Mouse (Mus musculus) liver, embryonic 11.5 days (tissue): Measurements from ENCODE around the gene Serpina3n. TPM values are rescaled to one million over a fixed set of nuclear protein-coding genes. Genes with fewer than 3 reads are reported as not detected.
"Not testable (repeated sequence)": the region's sequence is repeated elsewhere in the genome, so short reads cannot be mapped to it uniquely, and the experiment has no call there.

Experiments
- ATAC-seq: fragments of 200-750 bp; cut with Nextera tagmentation; replicated peaks from 2 replicates; pipeline ENCODE4 v1.8.0; 2017; ENCODE audit warnings: moderate number of reproducible peaks, mild to moderate bottlenecking, moderate TSS enrichment, moderate library complexity; ENCODE audit not compliant: low FRiP score
- DNase-seq: peaks from one replicate; pipeline ENCODE4 v3.0.0-alpha.2; 2017; ENCODE audit warnings: low spot score
- H3K27ac ChIP-seq: fragments of 300-500 bp; sonication (generic); 2 replicates; pipeline ENCODE4 v1.5.1; 2014; ENCODE audit warnings: mild to moderate bottlenecking, low read depth, low read length, control low read depth
- H3K27me3 ChIP-seq: fragments of 300-500 bp; sonication (generic); replicated peaks from 2 replicates; pipeline ENCODE4 v1.6.1; 2014; ENCODE audit warnings: low read length, mixed read lengths; ENCODE audit not compliant: control insufficient read depth, insufficient read depth
- H3K36me3 ChIP-seq: fragments of 300-500 bp; sonication (generic); 2 replicates; pipeline ENCODE4 v1.6.1; 2014; ENCODE audit warnings: mild to moderate bottlenecking, low read length, moderate library complexity, mixed read lengths; ENCODE audit not compliant: control insufficient read depth, insufficient read depth
- H3K4me1 ChIP-seq: fragments of 300-500 bp; sonication (generic); replicated peaks from 2 replicates; pipeline ENCODE4 v1.6.1; 2014; ENCODE audit warnings: low read length, mixed read lengths; ENCODE audit not compliant: control insufficient read depth, insufficient read depth
- H3K4me2 ChIP-seq: fragments of 300-500 bp; sonication (generic); 2 replicates; pipeline ENCODE4 v1.6.1; 2014; ENCODE audit warnings: mild to moderate bottlenecking, control low read depth, moderate library complexity
- H3K4me3 ChIP-seq: fragments of 300-500 bp; sonication (generic); 2 replicates; pipeline ENCODE4 v1.5.1; 2014; ENCODE audit warnings: low read depth, low read length, control low read depth
- H3K9ac ChIP-seq: fragments of 300-500 bp; sonication (generic); 2 replicates; pipeline ENCODE4 v1.6.1; 2014; ENCODE audit warnings: low read depth, low read length, control low read depth
- H3K9me3 ChIP-seq: fragments of 300-500 bp; sonication (generic); 2 replicates; pipeline ENCODE4 v1.6.1; 2016; ENCODE audit warnings: low read length, inconsistent platforms, mixed read lengths; ENCODE audit not compliant: control insufficient read depth
- WGBS: fragments of 180-500 bp; shearing (Covaris S2); extraction: QIAGEN DNeasy Blood & Tissue Kit; methylation state at CpG from one replicate; pipeline ENCODE4 v1.1.7; 2014; 5-methylcytosine and 5-hydroxymethylcytosine counted together
- polyA plus RNA-seq: library from polyadenylated mRNA; unstranded; fragments of >200 nt; fragmentation: Nextera tagmentation; extraction: Ambion mirVana; gene quantifications from 2 replicates; pipeline ENCODE4 v1.2.1, GENCODE M21; 2014

The Serpina3n gene
- not detected in 2 replicates for polyA plus RNA-seq

- ATAC-seq: no peak
- H3K4me3 ChIP-seq: no peak within 1 kb of the TSS
- 69% methylated on average over 4 of the region's 4 CpGs for whole genome bisulfite sequencing
- no peaks in the 10 kb centered on the region for H3K9me3 ChIP-seq
- H3K36me3 ChIP-seq: no peaks in the 10 kb centered on the region
- H3K4me2 ChIP-seq: no peak within 1 kb of the TSS
- H3K27me3 ChIP-seq: no peaks in the 10 kb centered on the region
- DNase-seq: no peak
- H3K9ac ChIP-seq: no peak within 1 kb of the TSS
- H3K27ac ChIP-seq: no peak within 1 kb of the TSS
- H3K4me1 ChIP-seq: no peaks in the 10 kb centered on the region
These were observed at the start of gene Serpina3n for GRCm38 (mm10) chr12:104406454-104406885. TSS of gene Serpina3n (plus strand) at chr12:104406729.

- Histone ChIP-seq H3K27me3 (no peaks in the 10 kb centered on the region), H3K9ac (no peak overlapping the region), H3K4me1 (no peaks in the 10 kb centered on the region), H3K9me3 (no peaks in the 10 kb centered on the region), H3K36me3 (no peaks in the 10 kb centered on the region), H3K4me3 (no peak overlapping the region), H3K4me2 (no peak overlapping the region), H3K27ac (no peak overlapping the region)
- 84% methylated on average over 3 of the region's 3 CpGs for WGBS
- ATAC-seq (no peak), DNase-seq (no peak)
These were observed 36.5 kb upstream of the Serpina3n start for GRCm38 (mm10) chr12:104369986-104370385.

GRCm38 (mm10) chr12:104377179-104377578, 29.4 kb upstream of the Serpina3n start:
- not testable (repeated sequence) for H3K9me3 ChIP-seq, H3K27ac ChIP-seq, ATAC-seq, H3K4me3 ChIP-seq, H3K9ac ChIP-seq, H3K36me3 ChIP-seq, DNase-seq, H3K27me3 ChIP-seq, H3K4me2 ChIP-seq, H3K4me1 ChIP-seq
- WGBS: 67% methylated on average over 5 of the region's 5 CpGs

- H3K36me3 ChIP-seq, H3K27me3 ChIP-seq, DNase-seq, ATAC-seq, H3K9ac ChIP-seq, H3K4me1 ChIP-seq, H3K9me3 ChIP-seq, H3K27ac ChIP-seq, H3K4me2 ChIP-seq, H3K4me3 ChIP-seq: not testable (repeated sequence)
- WGBS: 70% methylated on average over 2 of the region's 2 CpGs
These were observed 28.2 kb upstream of the Serpina3n start for GRCm38 (mm10) chr12:104378351-104378750.

- not testable (repeated sequence) for H3K36me3 ChIP-seq, H3K9ac ChIP-seq, H3K27ac ChIP-seq, H3K4me3 ChIP-seq, H3K27me3 ChIP-seq, H3K4me1 ChIP-seq, ATAC-seq, H3K4me2 ChIP-seq, DNase-seq, H3K9me3 ChIP-seq
- WGBS: 60% methylated on average over 5 of the region's 5 CpGs
These were observed 27.7 kb upstream of the Serpina3n start for GRCm38 (mm10) chr12:104378815-104379214.

GRCm38 (mm10) chr12:104379856-104380255, 26.7 kb upstream of the Serpina3n start:
- WGBS: 92% methylated on average over 11 of the region's 11 CpGs
- Histone ChIP-seq H3K9me3 (no peaks in the 10 kb centered on the region), H3K4me3 (no peak overlapping the region), H3K36me3 (no peaks in the 10 kb centered on the region), H3K27ac (no peak overlapping the region), H3K4me1 (no peaks in the 10 kb centered on the region), H3K27me3 (no peaks in the 10 kb centered on the region), H3K9ac (no peak overlapping the region), H3K4me2 (no peak overlapping the region)
- ATAC-seq (no peak), DNase-seq (no peak)

GRCm38 (mm10) chr12:104381071-104381604, 25.4 kb upstream of the Serpina3n start:
- not testable (repeated sequence) for H3K4me2 ChIP-seq

GRCm38 (mm10) chr12:104385987-104386386, 20.5 kb upstream of the Serpina3n start:
- not testable (repeated sequence) for DNase-seq, H3K4me3 ChIP-seq, H3K27me3 ChIP-seq, H3K9me3 ChIP-seq, H3K9ac ChIP-seq, ATAC-seq, H3K27ac ChIP-seq, H3K36me3 ChIP-seq, H3K4me2 ChIP-seq, H3K4me1 ChIP-seq

More at GRCm38 (mm10) chr12:104381071-104381604, 25.4 kb upstream of the Serpina3n start:
- H3K27me3 ChIP-seq, H3K9ac ChIP-seq, H3K36me3 ChIP-seq, DNase-seq, H3K4me1 ChIP-seq, H3K4me3 ChIP-seq, H3K27ac ChIP-seq, ATAC-seq, H3K9me3 ChIP-seq: not testable (repeated sequence)
- WGBS: 89% methylated on average over 8 of the region's 8 CpGs

- not testable (repeated sequence) for H3K9ac ChIP-seq, H3K4me3 ChIP-seq, ATAC-seq, DNase-seq, H3K4me1 ChIP-seq, H3K36me3 ChIP-seq, H3K27ac ChIP-seq, H3K4me2 ChIP-seq, H3K27me3 ChIP-seq, H3K9me3 ChIP-seq
- WGBS: 48% methylated on average over 2 of the region's 2 CpGs
These were observed 19.7 kb upstream of the Serpina3n start for GRCm38 (mm10) chr12:104386878-104387277.
